Mouse (Mus musculus) fat pad, adult 2 months (tissue): ENCODE measurements at regions not wholly inside any gene's neighbourhood (a gene's known extent, or its start where the extent isn't known, plus 50 kb on each side); places are given as distances from the start of the nearest gene placed in this dataset.

Source experiments
- DNase-seq: peaks from one replicate; pipeline ENCODE4 v3.0.0-alpha.2; 2011; ENCODE audit warnings: low read depth, low spot score; ENCODE audit errors: extremely low read depth

- no peak for DNase-seq
These were observed 59.4 kb upstream of the Shb start for GRCm38 (mm10) chr4:45591405-45592315.

- DNase-seq = no peak
These were observed 58.6 kb upstream of the Shb start for GRCm38 (mm10) chr4:45590836-45591235.

GRCm38 (mm10) chr4:45588322-45588721 is 56.1 kb upstream of the Shb start:
- no peak for DNase-seq

GRCm38 (mm10) chr4:45587202-45587601 is 54.9 kb upstream of the Shb start:
- DNase-seq = no peak

- DNase-seq = peak; percentile 42
These were observed 54.0 kb upstream of the Shb start for GRCm38 (mm10) chr4:45586310-45586709.

GRCm38 (mm10) chr4:45585188-45585820 is 53.0 kb upstream of the Shb start:
- DNase-seq = no peak

GRCm38 (mm10) chr4:45583966-45584365 is 51.7 kb upstream of the Shb start:
- no peak for DNase-seq

GRCm38 (mm10) chr4:45582496-45582895 is 50.2 kb upstream of the Shb start:
- no peak for DNase-seq
